Mouse (Mus musculus) lung, postnatal 4 days (tissue): Measurements from ENCODE around the gene Sox3.

ENCODE experiments used
- DNase-seq, 2 experiments: peaks; one replicate each; pipeline ENCODE4 v3.0.0; 2021

Sox3 gene

GRCm38 (mm10) chrX:60892801-60893681 is at the start of gene Sox3:
Gene Sox3, minus strand, starts transcription at chrX:60893430.
- DNase-seq: no peak

- DNase-seq: no peak
Measured at GRCm38 (mm10) chrX:60940225-60940624, 47.0 kb upstream of the Sox3 start.

- no peak for DNase-seq
Measured at GRCm38 (mm10) chrX:60899546-60899945, 6.3 kb upstream of the Sox3 start.

- no peak for DNase-seq
Measured at GRCm38 (mm10) chrX:60898641-60899040, 5.4 kb upstream of the Sox3 start.

GRCm38 (mm10) chrX:60896296-60896695 is 3.1 kb upstream of the Sox3 start:
- no peak for DNase-seq

GRCm38 (mm10) chrX:60895416-60895815 is 2.2 kb upstream of the Sox3 start:
- no peak for DNase-seq

GRCm38 (mm10) chrX:60893720-60894543 is 702 bp upstream of the Sox3 start:
- DNase-seq: no peak

GRCm38 (mm10) chrX:60892098-60892800 is 981 bp downstream of the Sox3 start:
- no peak for DNase-seq

- no peak for DNase-seq
Measured at GRCm38 (mm10) chrX:60891329-60892095, 1.7 kb downstream of the Sox3 start.

- DNase-seq: no peak
Measured at GRCm38 (mm10) chrX:60890651-60891050, 2.6 kb downstream of the Sox3 start.

GRCm38 (mm10) chrX:60889956-60890485 is 3.2 kb downstream of the Sox3 start:
- DNase-seq: no peak
